ENCODE assay signal across 8 mouse cellular contexts in genomic region chr8:69974194-69974614, GRCm38 (mm10). TPM values are rescaled to one million over a fixed set of nuclear protein-coding genes. Genes with fewer than 3 reads are reported as not detected.
DNase-seq lines count a peak whose midpoint lies in the region; ATAC-seq and TF ChIP-seq lines count a peak whose summit lies in the region.

No protein-coding gene starts in this region.

- peak; percentile 97 for DNase-seq in 416B (ENCODE audit: low read depth)
- peak; percentile 98 for DNase-seq in heart, embryonic 10.5 days (ENCODE audit: low spot score)
- DNase-seq in liver = peak; percentile 97
- DNase-seq in spleen, postnatal 4 days (ENCODE audit: low spot score in 2 of 2) = peak; percentile 99

- peak overlapping the region; percentile 75 for H3K4me2 ChIP-seq in embryonic facial prominence, embryonic 15.5 days (replicated peaks)
- peak overlapping the region; percentile 90 for H3K4me2 ChIP-seq in kidney, embryonic 15.5 days

- peak; percentile 65; the same call in 1 of the 2 replicates for TF ChIP-seq POLR2A in bone marrow, adult 2 months (IDR thresholded peaks at IDR 0.05; ENCODE audit: borderline replicate concordance, control insufficient read depth, low read depth, low read length)

- H3K9me3 ChIP-seq in embryonic facial prominence, embryonic 15.5 days (replicated peaks) = no peaks in the 10 kb centered on the region
- H3K9me3 ChIP-seq in heart, embryonic 10.5 days = no peaks in the 10 kb centered on the region
- no peaks in the 10 kb centered on the region for H3K9me3 ChIP-seq in kidney, embryonic 15.5 days (replicated peaks)

- no peaks in the 10 kb centered on the region for H3K36me3 ChIP-seq in embryonic facial prominence, embryonic 15.5 days
- H3K36me3 ChIP-seq in heart, embryonic 10.5 days = no peaks in the 10 kb centered on the region; the same call in 1 of the 2 replicates
- no peaks in the 10 kb centered on the region for H3K36me3 ChIP-seq in kidney, embryonic 15.5 days

- under 1% methylated on average over 50 of the region's 50 CpGs for WGBS in bone marrow, adult 2 months
- 1% methylated on average over 50 of the region's 50 CpGs for WGBS in embryonic facial prominence, embryonic 15.5 days
- 3% methylated on average over 50 of the region's 50 CpGs for WGBS in heart, embryonic 10.5 days
- WGBS in kidney, embryonic 15.5 days = 0% methylated on average over 41 of the region's 50 CpGs

- peak overlapping the region; percentile 67 for H3K4me3 ChIP-seq in bone marrow, adult 2 months (replicated peaks; ENCODE audit: control insufficient read depth, low read depth, low read length)
- peak overlapping the region; percentile 100 for H3K4me3 ChIP-seq in embryonic facial prominence, embryonic 15.5 days (replicated peaks)
- H3K4me3 ChIP-seq in heart, embryonic 10.5 days = peak overlapping the region; percentile 87
- peak overlapping the region; percentile 79 for H3K4me3 ChIP-seq in kidney, embryonic 15.5 days (replicated peaks)

- peak overlapping the region; percentile 91 for H3K9ac ChIP-seq in embryonic facial prominence, embryonic 15.5 days
- peak overlapping the region; percentile 86 for H3K9ac ChIP-seq in kidney, embryonic 15.5 days

- H3K27me3 ChIP-seq in embryonic facial prominence, embryonic 15.5 days = no peaks in the 10 kb centered on the region
- H3K27me3 ChIP-seq in heart, embryonic 10.5 days (ENCODE audit: insufficient read depth, poor library complexity, severe bottlenecking) = no peaks in the 10 kb centered on the region
- H3K27me3 ChIP-seq in kidney, embryonic 15.5 days = no peaks in the 10 kb centered on the region

- ATAC-seq in embryonic facial prominence, embryonic 15.5 days (ENCODE audit: insufficient number of reproducible peaks, low FRiP score, low TSS enrichment, low read depth) = peak; percentile 94
- ATAC-seq in kidney, embryonic 15.5 days (replicated peaks; ENCODE audit: low FRiP score) = peak; percentile 97
- ATAC-seq in monocyte, adult 5-6 weeks (replicated peaks; ENCODE audit: insufficient number of reproducible peaks, low FRiP score, low TSS enrichment, poor library complexity, severe bottlenecking) = peak; percentile 95

- no peak for TF ChIP-seq CTCF in bone marrow, adult 2 months (IDR thresholded peaks at IDR 0.05; ENCODE audit: control insufficient read depth, insufficient read depth, low read length)

- H3K27ac ChIP-seq in bone marrow, adult 2 months (ENCODE audit: control insufficient read depth, insufficient read depth, low read depth, low read length, poor library complexity) = peak overlapping the region; percentile 88
- H3K27ac ChIP-seq in embryonic facial prominence, embryonic 15.5 days (replicated peaks) = peak overlapping the region; percentile 88
- peak overlapping the region; percentile 96 for H3K27ac ChIP-seq in heart, embryonic 10.5 days
- peak overlapping the region; percentile 87 for H3K27ac ChIP-seq in kidney, embryonic 15.5 days

- H3K4me1 ChIP-seq in bone marrow, adult 2 months (ENCODE audit: control insufficient read depth, insufficient read depth, low read length) = peaks cover 4% of the 10 kb centered on the region; the same call in 1 of the 2 replicates
- peaks cover 45% of the 10 kb centered on the region for H3K4me1 ChIP-seq in embryonic facial prominence, embryonic 15.5 days
- peaks cover 48% of the 10 kb centered on the region for H3K4me1 ChIP-seq in heart, embryonic 10.5 days
- H3K4me1 ChIP-seq in kidney, embryonic 15.5 days = peaks cover 48% of the 10 kb centered on the region

RNA-seq across cellular contexts. Expression of gene Gatad2a, which starts 22.0 kb away (rescaled TPM):
- 22.0 and 34.5 TPM in 2 replicates for polyA plus RNA-seq in bone marrow, adult 2 months (2011; ENCODE audit: insufficient read depth, insufficient read length, low replicate concordance, missing spikeins)
- polyA plus RNA-seq in embryonic facial prominence, embryonic 15.5 days (2015; fragmentation: Nextera tagmentation; extraction: Ambion mirVana) = 43.6 and 49.8 TPM in 2 replicates
- polyA plus RNA-seq in heart, embryonic 10.5 days (2016; fragmentation: Nextera tagmentation; extraction: Ambion mirVana) = 47.5 and 49.0 TPM in 2 replicates
- 40.0 and 42.2 TPM in 2 replicates for polyA plus RNA-seq in kidney, embryonic 15.5 days (2015; fragmentation: Nextera tagmentation; extraction: Ambion mirVana)
- 65.6 to 93.7 TPM (median 68.3 TPM) in 3 replicates for total RNA-seq in monocyte, adult 5-6 weeks (2017)

Comparison
In these comparisons a context has a peak if more than half of its experiments do, and no peak if none do; other contexts are left out.
1. Peak in every context shown above with its lines: DNase-seq, ATAC-seq, H3K4me3 ChIP-seq and H3K27ac ChIP-seq.